In genomic region chr17:15195819-15196218, GRCm38 (mm10) we compare ENCODE assay signal across 19 mouse cellular contexts.
DNase-seq lines count a peak whose midpoint lies in the region; ATAC-seq and TF ChIP-seq lines count a peak whose summit lies in the region.
"Had no signal": no experiment of that assay in that cellular context is flagged by ENCODE, and none has a peak within 500 bp of the region (broad histone marks: within the 10 kb centered on the region; RNA-seq: fewer than 3 reads in every experiment).

No protein-coding gene starts in this region.

- no peak for ATAC-seq in hindbrain, embryonic 12.5 days (ENCODE audit: low FRiP score)
- ATAC-seq: lung, postnatal 0 days had no signal

- H3K4me1 ChIP-seq in hindbrain, embryonic 10.5 days (replicated peaks): peaks cover 59% of the 10 kb centered on the region
- H3K4me1 ChIP-seq in hindbrain, embryonic 12.5 days: peaks cover 23% of the 10 kb centered on the region

- no peak overlapping the region for H3K9ac ChIP-seq in hindbrain, embryonic 12.5 days
- H3K9ac ChIP-seq: forebrain, embryonic 15.5 days; heart, embryonic 15.5 days; limb, embryonic 15.5 days; midbrain, embryonic 15.5 days had no signal

- TF ChIP-seq POLR2A in myocyte (IDR thresholded peaks at IDR 0.05; ENCODE audit: insufficient read length, low read depth): no peak

- intact Hi-C loops in gastrocnemius, adult 2 months (cut with DNase I): loop anchor here (5.0 kb wide), 1 partner anchor 91 kb away; no protein-coding TSS in a partner anchor

- no peak for TF ChIP-seq CTCF in gastrocnemius, adult 2 months (IDR thresholded peaks at IDR 0.05)

- no peak overlapping the region for H3K4me3 ChIP-seq in hindbrain, embryonic 10.5 days
- H3K4me3 ChIP-seq in hindbrain, embryonic 12.5 days: no peak overlapping the region
- no peak overlapping the region for H3K4me3 ChIP-seq in gastrocnemius, adult 2 months
- no peak overlapping the region for H3K4me3 ChIP-seq in myocyte
- H3K4me3 ChIP-seq: forebrain, embryonic 15.5 days; heart, adult 2 months; heart, embryonic 15.5 days; limb, embryonic 15.5 days; midbrain, embryonic 15.5 days had no signal

- peaks cover 42% of the 10 kb centered on the region for H3K27me3 ChIP-seq in hindbrain, embryonic 10.5 days (ENCODE audit: insufficient read depth, poor library complexity, severe bottlenecking)
- H3K27me3 ChIP-seq in hindbrain, embryonic 12.5 days: peaks cover 8% of the 10 kb centered on the region
- no peaks in the 10 kb centered on the region for H3K27me3 ChIP-seq in myocyte (ENCODE audit: control insufficient read depth, insufficient read depth, insufficient read length)
- H3K27me3 ChIP-seq: CH12.LX; forebrain, embryonic 15.5 days; limb, embryonic 15.5 days; midbrain, embryonic 15.5 days had no signal

- 0 out of 2 replicates have a peak overlapping the region, but pooled peaks have one; percentile 74 for H3K27ac ChIP-seq in hindbrain, embryonic 10.5 days
- no peak overlapping the region for H3K27ac ChIP-seq in hindbrain, embryonic 12.5 days
- H3K27ac ChIP-seq in gastrocnemius, adult 2 months: peak overlapping the region; percentile 88
- H3K27ac ChIP-seq: heart, adult 2 months; heart, embryonic 15.5 days; limb, embryonic 15.5 days; midbrain, embryonic 15.5 days had no signal

- WGBS in hindbrain, embryonic 10.5 days: 80% methylated on average over 2 of the region's 2 CpGs
- WGBS in hindbrain, embryonic 12.5 days: 77% methylated on average over 2 of the region's 2 CpGs

- H3K9me3 ChIP-seq in hindbrain, embryonic 10.5 days: no peaks in the 10 kb centered on the region
- no peaks in the 10 kb centered on the region for H3K9me3 ChIP-seq in hindbrain, embryonic 12.5 days (replicated peaks)
- H3K9me3 ChIP-seq: forebrain, embryonic 15.5 days; heart, embryonic 15.5 days; limb, embryonic 15.5 days; midbrain, embryonic 15.5 days had no signal

- DNase-seq in adrenal gland, adult 8-10 months: peak; percentile 74
- DNase-seq in adrenal gland, adult 18-20 months (ENCODE audit: low spot score in 2 of 2): no peak
- no peak for DNase-seq in hindbrain, embryonic 10.5 days (ENCODE audit: low spot score)
- DNase-seq in gastrocnemius, adult 2 months: peak; percentile 70
- no peak for DNase-seq in kidney, adult 18-20 months
- DNase-seq: cerebellum, adult 2 months; cerebellum, postnatal 36 days; heart, adult 2 months; kidney, adult 2 months; kidney, postnatal 10 days; thymus, postnatal 14 days had no signal

- H3ac ChIP-seq in myocyte (ENCODE audit: control insufficient read depth, insufficient read length): no peak overlapping the region

- H3K79me2 ChIP-seq in myocyte (ENCODE audit: control insufficient read depth, insufficient read depth): no peaks in the 10 kb centered on the region

- H3K4me2 ChIP-seq in hindbrain, embryonic 12.5 days (replicated peaks): no peak overlapping the region
- H3K4me2 ChIP-seq in myocyte (ENCODE audit: low read depth): peak overlapping the region; percentile 54
- H3K4me2 ChIP-seq: forebrain, embryonic 15.5 days; heart, embryonic 15.5 days; limb, embryonic 15.5 days; midbrain, embryonic 15.5 days had no signal

- H3K36me3 ChIP-seq in hindbrain, embryonic 10.5 days: no peaks in the 10 kb centered on the region
- H3K36me3 ChIP-seq in hindbrain, embryonic 12.5 days: no peaks in the 10 kb centered on the region
- H3K36me3 ChIP-seq in myocyte (ENCODE audit: control insufficient read depth, insufficient read depth): no peaks in the 10 kb centered on the region
- H3K36me3 ChIP-seq: forebrain, embryonic 15.5 days; heart, embryonic 15.5 days; limb, embryonic 15.5 days; midbrain, embryonic 15.5 days had no signal

TF ChIP-seq in myocyte, 11 proteins besides CTCF, POLR2A, EP300 and RAD21:
- TF ChIP-seq REST (IDR thresholded peaks at IDR 0.05; ENCODE audit: insufficient read depth, insufficient read length) (no peak), USF1 (IDR thresholded peaks at IDR 0.05; ENCODE audit: low read depth) (peak; percentile 56), TCF3 (IDR thresholded peaks at IDR 0.05; ENCODE audit: insufficient read length, low read depth) (peak; percentile 89), MAX (IDR thresholded peaks at IDR 0.05; ENCODE audit: low read depth) (no peak), CEBPB (IDR thresholded peaks at IDR 0.05; ENCODE audit: insufficient read depth, poor library complexity, severe bottlenecking) (no peak), E2F4 (IDR thresholded peaks at IDR 0.05; ENCODE audit: insufficient read depth) (no peak), POLR2AphosphoS2 (IDR thresholded peaks at IDR 0.05; ENCODE audit: insufficient read length, low read depth) (no peak), SRF (IDR thresholded peaks at IDR 0.05; ENCODE audit: control insufficient read depth, insufficient read length, low read depth) (no peak), TCF12 (IDR thresholded peaks at IDR 0.05; ENCODE audit: insufficient read depth, poor library complexity, severe bottlenecking) (peak; percentile 97), MYOD1 (IDR thresholded peaks at IDR 0.05; ENCODE audit: control insufficient read depth in 1 of 3, insufficient read length in 2 of 3, low read depth in 2 of 3) (peak; percentile 86 to 99 (median 91)), MYOG (IDR thresholded peaks at IDR 0.05; ENCODE audit: control insufficient read depth in 1 of 3, insufficient read depth in 1 of 3, insufficient read length in 2 of 3, low read depth in 2 of 3) (peak; percentile 94 to 100 (median 99))
TF ChIP-seq in myocyte: peak in this region for 5.

Comparison
In these comparisons a context has a peak if more than half of its experiments do, and no peak if none do; other contexts are left out.
1. DNase-seq: peak in adrenal gland, adult 8-10 months (single experiment) and gastrocnemius, adult 2 months (single experiment); none in adrenal gland, adult 18-20 months (0 of 2), hindbrain, embryonic 10.5 days (single experiment) and kidney, adult 18-20 months (single experiment).